ENCODE assay signal across 11 mouse cellular contexts in the genomic region with DNA sequence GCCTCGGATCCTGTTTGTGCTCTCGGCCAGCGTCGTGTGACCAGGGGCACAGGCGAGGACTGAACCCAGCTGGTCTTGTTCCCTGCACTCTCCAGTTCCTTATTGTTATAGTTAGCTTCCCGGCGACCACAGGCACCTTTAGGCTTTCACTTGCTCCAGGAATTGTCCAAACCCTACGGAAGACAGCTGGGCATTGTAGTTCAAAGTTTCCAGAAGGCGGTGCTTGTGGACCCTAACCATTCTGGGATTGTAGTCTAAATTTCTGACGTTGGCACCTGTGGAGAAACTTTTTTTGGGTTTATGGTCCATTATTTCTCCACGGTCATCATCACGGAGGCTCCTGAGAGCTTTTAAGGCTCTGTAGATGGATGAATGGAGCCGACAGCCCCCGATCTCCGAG. TPM values are rescaled to one million over a fixed set of nuclear protein-coding genes. Genes with fewer than 3 reads are reported as not detected.
DNase-seq lines count a peak whose midpoint lies in the region; ATAC-seq and TF ChIP-seq lines count a peak whose summit lies in the region.
"Had no signal": no experiment of that assay in that cellular context is flagged by ENCODE, and none has a peak within 500 bp of the region (broad histone marks: within the 10 kb centered on the region; RNA-seq: fewer than 3 reads in every experiment).

No protein-coding gene starts in this region.

- H3K9me3 ChIP-seq in kidney, embryonic 14.5 days (ENCODE audit: control insufficient read depth, low read length): no peaks in the 10 kb centered on the region
- H3K9me3 ChIP-seq in E14TG2a.4 (ENCODE audit: low read length): no peaks in the 10 kb centered on the region
- H3K9me3 ChIP-seq in embryonic facial prominence, embryonic 10.5 days: no peaks in the 10 kb centered on the region
- H3K9me3 ChIP-seq in hindbrain, embryonic 16.5 days (ENCODE audit: control insufficient read depth, low read length): no peaks in the 10 kb centered on the region
- H3K9me3 ChIP-seq: megakaryocyte, embryonic 14.5 days had no signal

- H3K9ac ChIP-seq in kidney, embryonic 14.5 days (ENCODE audit: low read depth, low read length): no peak overlapping the region
- no peak overlapping the region for H3K9ac ChIP-seq in hindbrain, embryonic 16.5 days (ENCODE audit: low read depth, low read length)

- no peak overlapping the region for H3K27ac ChIP-seq in kidney, embryonic 14.5 days (ENCODE audit: low read depth, low read length)
- H3K27ac ChIP-seq in embryonic facial prominence, embryonic 10.5 days (replicated peaks): no peak overlapping the region
- no peak overlapping the region for H3K27ac ChIP-seq in hindbrain, embryonic 16.5 days (ENCODE audit: low read depth, low read length)
- no peak overlapping the region for H3K27ac ChIP-seq in layer of hippocampus, adult 2 months

- no peaks in the 10 kb centered on the region for H3K36me3 ChIP-seq in kidney, embryonic 14.5 days (ENCODE audit: control insufficient read depth, insufficient read depth, low read length)
- no peaks in the 10 kb centered on the region for H3K36me3 ChIP-seq in E14TG2a.4 (ENCODE audit: insufficient read depth, low read length)
- H3K36me3 ChIP-seq in embryonic facial prominence, embryonic 10.5 days (replicated peaks): no peaks in the 10 kb centered on the region
- no peaks in the 10 kb centered on the region for H3K36me3 ChIP-seq in hindbrain, embryonic 16.5 days (ENCODE audit: control insufficient read depth, insufficient read depth, low read length)

- DNase-seq in kidney, adult 11 months: no peak
- no peak for DNase-seq in embryonic facial prominence, embryonic 10.5 days (ENCODE audit: low spot score)
- no peak for DNase-seq in cerebellum, adult 9-11 months
- DNase-seq in layer of hippocampus, adult 2 months (ENCODE audit: low spot score in 2 of 2): no peak
- DNase-seq: heart, postnatal 10 days; left cerebral cortex, postnatal 4 days had no signal

- no peaks in the 10 kb centered on the region; the same call in 1 of the 2 replicates for H3K27me3 ChIP-seq in kidney, embryonic 14.5 days (ENCODE audit: control insufficient read depth, insufficient read depth, low read length)
- H3K27me3 ChIP-seq in E14TG2a.4 (ENCODE audit: insufficient read depth, low read length): peaks cover 14% of the 10 kb centered on the region
- H3K27me3 ChIP-seq in embryonic facial prominence, embryonic 10.5 days (replicated peaks; ENCODE audit: low read depth, poor library complexity, severe bottlenecking): peaks cover 10% of the 10 kb centered on the region; the same call in 1 of the 2 replicates
- no peaks in the 10 kb centered on the region; the same call in 1 of the 2 replicates for H3K27me3 ChIP-seq in hindbrain, embryonic 16.5 days (replicated peaks; ENCODE audit: control insufficient read depth, insufficient read depth, low read length)

- no peak for TF ChIP-seq CTCF in E14TG2a.4 (conservative IDR thresholded peaks at IDR 0.05; ENCODE audit: low read length)
- TF ChIP-seq CTCF in layer of hippocampus, adult 2 months (conservative IDR thresholded peaks at IDR 0.05): no peak

- ATAC-seq in kidney, embryonic 14.5 days (ENCODE audit: low FRiP score, low TSS enrichment): no peak
- no peak for ATAC-seq in hindbrain, embryonic 16.5 days
- ATAC-seq in megakaryocyte-erythroid progenitor cell, adult 5-6 weeks (replicated peaks; ENCODE audit: low FRiP score, low TSS enrichment, poor library complexity, severe bottlenecking): no peak

- H3K4me2 ChIP-seq in kidney, embryonic 14.5 days (replicated peaks; ENCODE audit: low read depth, low read length): 0 out of 2 replicates have a peak overlapping the region, but pooled peaks have one; percentile 10
- peak overlapping the region; percentile 22 for H3K4me2 ChIP-seq in hindbrain, embryonic 16.5 days (ENCODE audit: low read length)

- WGBS in kidney, embryonic 14.5 days: 47% methylated on average over 15 of the region's 15 CpGs
- 51% methylated on average over 15 of the region's 15 CpGs for WGBS in embryonic facial prominence, embryonic 10.5 days
- 50% methylated on average over 15 of the region's 15 CpGs for WGBS in hindbrain, embryonic 16.5 days

- H3K4me3 ChIP-seq in kidney, embryonic 14.5 days (ENCODE audit: low read length): no peak overlapping the region
- H3K4me3 ChIP-seq in E14TG2a.4 (replicated peaks; ENCODE audit: low read length): peak overlapping the region; percentile 56
- 0 out of 2 replicates have a peak overlapping the region, but pooled peaks have one; percentile 28 for H3K4me3 ChIP-seq in embryonic facial prominence, embryonic 10.5 days
- H3K4me3 ChIP-seq in hindbrain, embryonic 16.5 days (ENCODE audit: low read length): no peak overlapping the region
- no peak overlapping the region for H3K4me3 ChIP-seq in layer of hippocampus, adult 2 months
- H3K4me3 ChIP-seq: megakaryocyte, embryonic 14.5 days had no signal

- no peaks in the 10 kb centered on the region for H3K4me1 ChIP-seq in kidney, embryonic 14.5 days (ENCODE audit: control insufficient read depth, insufficient read depth, low read length)
- H3K4me1 ChIP-seq in E14TG2a.4 (replicated peaks; ENCODE audit: low read depth, low read length): peaks cover 22% of the 10 kb centered on the region
- H3K4me1 ChIP-seq in embryonic facial prominence, embryonic 10.5 days: no peaks in the 10 kb centered on the region
- H3K4me1 ChIP-seq in hindbrain, embryonic 16.5 days (ENCODE audit: control insufficient read depth, insufficient read depth, low read depth, low read length): no peaks in the 10 kb centered on the region

RNA-seq across cellular contexts. Expression of gene Pdcd1, which starts 28.4 kb away (rescaled TPM):
- polyA plus RNA-seq in kidney, embryonic 14.5 days (2014; fragmentation: Nextera tagmentation; extraction: Ambion mirVana): not detected in 2 replicates
- not detected in 2 replicates for polyA plus RNA-seq in embryonic facial prominence, embryonic 10.5 days (2016; fragmentation: Nextera tagmentation; extraction: Ambion mirVana)
- not detected in 2 replicates for polyA plus RNA-seq in hindbrain, embryonic 16.5 days (2015; fragmentation: Nextera tagmentation; extraction: Ambion mirVana)
- total RNA-seq in megakaryocyte-erythroid progenitor cell, adult 5-6 weeks (2014; fragmentation: Nextera tagmentation): 0.94 and 3.9 TPM in 2 replicates
- total RNA-seq in megakaryocyte-erythroid progenitor cell, adult 5-6 weeks (2017): 0.19 and 0.65 TPM in 2 replicates
- under 1 TPM in 1 of 2 experiments, not detected in 1; 0.31 TPM for total RNA-seq in layer of hippocampus, adult 2 months (2021)
- total RNA-seq: heart, postnatal 10 days had no signal

Comparison
In these comparisons a context has a peak if more than half of its experiments do, and no peak if none do; other contexts are left out.
1. H3K4me3 ChIP-seq: peak in E14TG2a.4 (single experiment) and embryonic facial prominence, embryonic 10.5 days (single experiment); none in kidney, embryonic 14.5 days (single experiment), hindbrain, embryonic 16.5 days (single experiment) and layer of hippocampus, adult 2 months (single experiment).